Mouse (Mus musculus) stomach, postnatal 0 days (tissue): ENCODE data around the gene Tmem179b.

Experiments used
- CTCF ChIP-seq: IDR thresholded peaks from 2 replicates; pipeline ENCODE4 v1.5.1; 2016; ENCODE audit warnings: antibody characterized with exemption, low read depth, mild to moderate bottlenecking, moderate library complexity
- EP300 ChIP-seq: optimal IDR thresholded peaks from 2 replicates; pipeline ENCODE3; 2016; ENCODE audit warnings: antibody characterized with exemption

DNA sequence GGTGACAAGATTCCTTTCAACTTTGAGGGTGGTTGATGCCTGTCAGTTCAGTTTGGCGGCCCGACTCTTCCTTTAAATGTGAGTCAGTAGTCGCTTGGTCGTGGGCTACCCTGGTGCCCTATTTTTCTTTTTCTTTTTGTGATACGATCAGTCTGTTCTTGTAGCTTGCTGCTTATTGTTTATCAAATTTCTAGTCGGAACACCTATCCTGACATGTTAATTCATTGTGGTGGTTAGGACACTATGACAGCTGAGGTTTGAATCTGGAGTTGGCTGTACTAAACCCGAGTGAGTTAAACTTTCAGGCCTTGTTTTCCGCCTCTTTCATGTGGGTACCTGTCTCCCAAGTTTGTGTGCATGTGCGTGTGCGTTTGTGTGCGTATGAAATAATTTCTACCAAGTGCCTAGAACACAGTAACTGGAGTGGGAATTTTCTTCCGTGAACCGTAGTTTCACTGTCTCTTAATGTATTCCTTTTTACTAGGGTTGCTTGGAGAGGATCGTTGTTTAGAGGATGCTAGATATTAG, 16.7 kb downstream of the Tmem179b start:
- no peak for TF ChIP-seq CTCF
- no peak for TF ChIP-seq EP300
